Mouse (Mus musculus) limb, embryonic 11.5 days (tissue): Measurements from ENCODE around the gene Cadps2. TPM values are rescaled to one million over a fixed set of nuclear protein-coding genes. Genes with fewer than 3 reads are reported as not detected.

ENCODE experiments used
- ATAC-seq: fragments of 200-750 bp; cut with Nextera tagmentation; 2 replicates; pipeline ENCODE4 v1.8.0; 2017; ENCODE audit warnings: low read depth; ENCODE audit not compliant: insufficient number of reproducible peaks, low FRiP score, low TSS enrichment
- DNase-seq: peaks from one replicate; pipeline ENCODE4 v3.0.0-alpha.2; 2015; ENCODE audit warnings: low spot score
- H3K27ac ChIP-seq: fragments of 300-500 bp; sonication (generic); replicated peaks from 2 replicates; pipeline ENCODE4 v1.5.1; 2014; ENCODE audit warnings: low read depth, mild to moderate bottlenecking, low read length
- H3K27me3 ChIP-seq: fragments of 300-500 bp; sonication (generic); 2 replicates; pipeline ENCODE4 v1.6.1; 2014; ENCODE audit warnings: mild to moderate bottlenecking, low read length, mixed read lengths; ENCODE audit not compliant: control insufficient read depth, insufficient read depth
- H3K36me3 ChIP-seq: fragments of 300-500 bp; sonication (generic); 2 replicates; pipeline ENCODE4 v1.6.1; 2014; ENCODE audit warnings: mild to moderate bottlenecking, low read length, moderate library complexity, mixed read lengths; ENCODE audit not compliant: control insufficient read depth, insufficient read depth
- H3K4me1 ChIP-seq: fragments of 300-500 bp; sonication (generic); 2 replicates; pipeline ENCODE4 v1.6.1; 2014; ENCODE audit warnings: low read length, mixed read lengths; ENCODE audit not compliant: control insufficient read depth, insufficient read depth
- H3K4me2 ChIP-seq: fragments of 300-500 bp; sonication (generic); 2 replicates; pipeline ENCODE4 v1.6.1; 2014; ENCODE audit warnings: low read depth, mild to moderate bottlenecking, moderate library complexity; ENCODE audit not compliant: severe bottlenecking
- H3K4me3 ChIP-seq: fragments of 300-500 bp; sonication (generic); 2 replicates; pipeline ENCODE4 v1.5.1; 2014; ENCODE audit warnings: low read depth, low read length
- H3K9ac ChIP-seq: fragments of 300-500 bp; sonication (generic); 2 replicates; pipeline ENCODE4 v1.6.1; 2014; ENCODE audit warnings: mild to moderate bottlenecking, low read length
- H3K9me3 ChIP-seq: fragments of 300-500 bp; sonication (generic); 2 replicates; pipeline ENCODE4 v1.6.1; 2016; ENCODE audit warnings: low read length; ENCODE audit not compliant: control insufficient read depth
- WGBS: fragments of 180-500 bp; shearing (Covaris S2); extraction: QIAGEN DNeasy Blood & Tissue Kit; methylation state at CpG from one replicate; pipeline ENCODE4 v1.1.7; 2014; 5-methylcytosine and 5-hydroxymethylcytosine counted together
- polyA plus RNA-seq: library from polyadenylated mRNA; unstranded; fragments of >200 nt; fragmentation: Nextera tagmentation; extraction: Ambion mirVana; gene quantifications from 2 replicates; pipeline ENCODE4 v1.2.1, GENCODE M21; 2014

Gene Cadps2
- polyA plus RNA-seq, 1 experiment from 2014 or later, result 3.3 TPM

GRCm38 (mm10) chr6:23257981-23258380 lies 581.2 kb downstream of the Cadps2 start:
- H3K4me2 ChIP-seq, result no peak overlapping the region
- H3K27ac ChIP-seq, result no peak overlapping the region
- DNase-seq (no peak), ATAC-seq (no peak)
- no peaks in the 10 kb centered on the region for H3K4me1 ChIP-seq
- 15% methylated on average over 3 of the region's 3 CpGs for WGBS
- no peaks in the 10 kb centered on the region for H3K36me3 ChIP-seq
- H3K9me3 ChIP-seq, result no peaks in the 10 kb centered on the region
- no peak overlapping the region for H3K9ac ChIP-seq
- peaks cover 79% of the 10 kb centered on the region for H3K27me3 ChIP-seq
- no peak overlapping the region for H3K4me3 ChIP-seq

- DNase-seq (peak; percentile 43), ATAC-seq (no peak)
- no peak overlapping the region for H3K4me3 ChIP-seq
- H3K9me3 ChIP-seq, result no peaks in the 10 kb centered on the region
- H3K36me3 ChIP-seq, result no peaks in the 10 kb centered on the region
- H3K27ac ChIP-seq, result no peak overlapping the region
- H3K9ac ChIP-seq, result no peak overlapping the region
- H3K27me3 ChIP-seq, result peaks cover 74% of the 10 kb centered on the region
- no peak overlapping the region for H3K4me2 ChIP-seq
- 3% methylated on average over 8 of the region's 8 CpGs for WGBS
- H3K4me1 ChIP-seq, result no peaks in the 10 kb centered on the region
Measured at GRCm38 (mm10) chr6:23255161-23255560, 584.1 kb downstream of the Cadps2 start.

GRCm38 (mm10) chr6:23254644-23255043 lies 584.6 kb downstream of the Cadps2 start:
- Histone ChIP-seq H3K9me3 (no peaks in the 10 kb centered on the region), H3K36me3 (no peaks in the 10 kb centered on the region), H3K4me1 (no peaks in the 10 kb centered on the region), H3K27ac (no peak overlapping the region), H3K27me3 (peaks cover 74% of the 10 kb centered on the region), H3K4me2 (no peak overlapping the region), H3K9ac (no peak overlapping the region), H3K4me3 (no peak overlapping the region)
- ATAC-seq, result no peak
- 3% methylated on average over 11 of the region's 11 CpGs for WGBS
- DNase-seq, result peak; percentile 41

GRCm38 (mm10) chr6:23253353-23254311 lies 585.6 kb downstream of the Cadps2 start:
- under 1% methylated on average over 43 of the region's 43 CpGs for WGBS
- Histone ChIP-seq H3K27ac (no peak overlapping the region), H3K36me3 (no peaks in the 10 kb centered on the region), H3K9ac (no peak overlapping the region), H3K27me3 (peaks cover 73% of the 10 kb centered on the region), H3K4me2 (peak overlapping the region; percentile 30; the same call in 1 of the 2 replicates), H3K4me1 (peaks cover 3% of the 10 kb centered on the region; the same call in 1 of the 2 replicates), H3K4me3 (0 out of 2 replicates have a peak overlapping the region, but pooled peaks have one; percentile 1), H3K9me3 (no peaks in the 10 kb centered on the region)
- DNase-seq (peak; percentile 71), ATAC-seq (peak; percentile 32; the same call in 1 of the 2 replicates)

GRCm38 (mm10) chr6:23252196-23253135 lies 586.8 kb downstream of the Cadps2 start:
- ATAC-seq (no peak), DNase-seq (peak; percentile 64)
- Histone ChIP-seq H3K9ac (no peak overlapping the region), H3K27me3 (peaks cover 73% of the 10 kb centered on the region), H3K4me3 (no peak overlapping the region), H3K36me3 (no peaks in the 10 kb centered on the region), H3K9me3 (no peaks in the 10 kb centered on the region), H3K4me2 (no peak overlapping the region), H3K27ac (no peak overlapping the region), H3K4me1 (peaks cover 4% of the 10 kb centered on the region; the same call in 1 of the 2 replicates)
- whole genome bisulfite sequencing, result 1% methylated on average over 20 of the region's 20 CpGs

- Histone ChIP-seq H3K9ac (no peak overlapping the region), H3K27ac (no peak overlapping the region), H3K4me3 (no peak overlapping the region), H3K27me3 (peaks cover 75% of the 10 kb centered on the region), H3K4me1 (peaks cover 7% of the 10 kb centered on the region; the same call in 1 of the 2 replicates), H3K4me2 (no peak overlapping the region), H3K36me3 (no peaks in the 10 kb centered on the region), H3K9me3 (no peaks in the 10 kb centered on the region)
- no peak for DNase-seq
- ATAC-seq, result no peak
- WGBS, result 3% methylated on average over 3 of the region's 3 CpGs
Measured at GRCm38 (mm10) chr6:23251431-23251830, 587.8 kb downstream of the Cadps2 start.

- Histone ChIP-seq H3K27ac (no peak overlapping the region), H3K4me3 (no peak overlapping the region), H3K9ac (no peak overlapping the region), H3K9me3 (no peaks in the 10 kb centered on the region), H3K4me2 (no peak overlapping the region), H3K27me3 (peaks cover 75% of the 10 kb centered on the region), H3K4me1 (peaks cover 7% of the 10 kb centered on the region; the same call in 1 of the 2 replicates), H3K36me3 (no peaks in the 10 kb centered on the region)
- peak; percentile 54 for DNase-seq
- under 1% methylated on average over 22 of the region's 22 CpGs for WGBS
- ATAC-seq, result no peak
Measured at GRCm38 (mm10) chr6:23250288-23250955, 588.8 kb downstream of the Cadps2 start.
